Mouse (Mus musculus): ENCODE results near the gene D1Ertd622e.

DNA sequence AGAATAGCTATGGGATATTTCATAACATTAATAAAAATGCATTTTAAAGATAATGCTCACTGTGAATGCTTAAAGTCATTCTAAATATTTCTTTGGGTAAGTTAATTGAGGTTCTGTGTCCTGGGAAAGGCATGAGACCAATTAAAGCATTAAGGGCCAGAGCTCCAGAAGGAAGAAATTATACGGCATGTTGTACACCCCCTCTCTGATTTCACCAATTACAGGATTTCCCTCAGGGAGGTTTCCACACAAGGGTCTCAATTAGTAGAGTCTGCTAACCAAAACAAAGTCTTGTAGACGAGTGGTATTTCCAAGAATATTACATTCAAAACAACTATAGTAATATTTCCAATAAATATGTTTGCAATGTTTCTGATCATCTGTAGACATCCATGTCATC is 50.1 kb downstream of the D1Ertd622e start:
- TF ChIP-seq CTCF (IDR thresholded peaks at IDR 0.05; ENCODE audit: low read depth) = no peak
- no peak for TF ChIP-seq EP300 (IDR thresholded peaks at IDR 0.05; ENCODE audit: low read depth)

Measured in liver, embryonic 14.5 days (tissue).